Mouse (Mus musculus): ENCODE data around the gene Tnfrsf21. TPM values are rescaled to one million over a fixed set of nuclear protein-coding genes. Genes with fewer than 3 reads are reported as not detected.

Gene Tnfrsf21
- total RNA-seq, 1 experiment from 2014 or later, result 3.4 TPM

- no peak for DNase-seq
Observed at GRCm38 (mm10) chr17:43130115-43130869, 113.9 kb downstream of the Tnfrsf21 start.

GRCm38 (mm10) chr17:43130870-43131264 lies 114.5 kb downstream of the Tnfrsf21 start:
- no peak for DNase-seq

- DNase-seq, result no peak
Observed at GRCm38 (mm10) chr17:43132477-43132876, 116.1 kb downstream of the Tnfrsf21 start.

- DNase-seq, result no peak
Observed at GRCm38 (mm10) chr17:43133106-43133505, 116.8 kb downstream of the Tnfrsf21 start.

- DNase-seq, result no peak
Observed at GRCm38 (mm10) chr17:43134991-43135390, 118.6 kb downstream of the Tnfrsf21 start.

GRCm38 (mm10) chr17:43135398-43136265 lies 119.3 kb downstream of the Tnfrsf21 start:
- DNase-seq, result no peak

GRCm38 (mm10) chr17:43136720-43137119 lies 120.4 kb downstream of the Tnfrsf21 start:
- DNase-seq, result no peak

GRCm38 (mm10) chr17:43137838-43138237 lies 121.5 kb downstream of the Tnfrsf21 start:
- DNase-seq, result no peak

- no peak for DNase-seq
Observed at GRCm38 (mm10) chr17:43138356-43138755, 122.0 kb downstream of the Tnfrsf21 start.

Other genes starting within 250 kb of the Tnfrsf21 start
- 65.4 and 79.9 TPM in 2 replicates for gene Cd2ap, start 139.9 kb upstream of the Tnfrsf21 start, total RNA-seq (2021)

Measured in adrenal gland, postnatal 25 days (tissue).